Mouse (Mus musculus) kidney, adult 9 months (tissue): ENCODE data around the gene Fam83d.

Experiments used
- DNase-seq: peaks from one replicate; pipeline ENCODE4 v3.0.0; 2022

Fam83d gene

GRCm38 (mm10) chr2:158746164-158746563 lies 21.7 kb upstream of the Fam83d start:
- DNase-seq: no peak

- DNase-seq: no peak
Observed at GRCm38 (mm10) chr2:158749366-158749765, 18.5 kb upstream of the Fam83d start.

GRCm38 (mm10) chr2:158760231-158760630 lies 7.7 kb upstream of the Fam83d start:
- no peak for DNase-seq

- DNase-seq: no peak
Observed at GRCm38 (mm10) chr2:158762339-158762738, 5.6 kb upstream of the Fam83d start.

DNA sequence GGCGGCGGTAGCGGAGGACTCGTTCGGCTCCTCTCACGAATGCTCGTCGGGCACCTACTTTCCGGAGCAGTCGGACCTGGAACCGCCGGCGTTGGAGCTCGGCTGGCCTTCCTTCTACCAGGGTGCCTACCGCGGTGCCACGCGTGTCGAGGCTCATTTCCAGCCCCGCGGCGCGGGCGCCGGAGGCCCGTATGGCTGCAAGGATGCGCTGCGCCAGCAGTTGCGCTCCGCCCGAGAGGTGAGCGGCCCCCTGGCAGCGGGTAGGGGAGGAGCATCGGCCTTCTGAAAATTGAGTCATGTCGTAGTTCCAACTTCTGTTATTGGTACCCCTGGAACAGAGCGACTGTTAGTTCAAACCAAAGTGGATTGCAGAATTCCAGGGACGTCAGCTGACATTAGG lies 457 bp downstream of the Fam83d start:
- DNase-seq: no peak

GRCm38 (mm10) chr2:158768771-158769170 lies 878 bp downstream of the Fam83d start:
- no peak for DNase-seq

- DNase-seq: no peak
Observed at GRCm38 (mm10) chr2:158770126-158770757, 2.3 kb downstream of the Fam83d start.

DNA sequence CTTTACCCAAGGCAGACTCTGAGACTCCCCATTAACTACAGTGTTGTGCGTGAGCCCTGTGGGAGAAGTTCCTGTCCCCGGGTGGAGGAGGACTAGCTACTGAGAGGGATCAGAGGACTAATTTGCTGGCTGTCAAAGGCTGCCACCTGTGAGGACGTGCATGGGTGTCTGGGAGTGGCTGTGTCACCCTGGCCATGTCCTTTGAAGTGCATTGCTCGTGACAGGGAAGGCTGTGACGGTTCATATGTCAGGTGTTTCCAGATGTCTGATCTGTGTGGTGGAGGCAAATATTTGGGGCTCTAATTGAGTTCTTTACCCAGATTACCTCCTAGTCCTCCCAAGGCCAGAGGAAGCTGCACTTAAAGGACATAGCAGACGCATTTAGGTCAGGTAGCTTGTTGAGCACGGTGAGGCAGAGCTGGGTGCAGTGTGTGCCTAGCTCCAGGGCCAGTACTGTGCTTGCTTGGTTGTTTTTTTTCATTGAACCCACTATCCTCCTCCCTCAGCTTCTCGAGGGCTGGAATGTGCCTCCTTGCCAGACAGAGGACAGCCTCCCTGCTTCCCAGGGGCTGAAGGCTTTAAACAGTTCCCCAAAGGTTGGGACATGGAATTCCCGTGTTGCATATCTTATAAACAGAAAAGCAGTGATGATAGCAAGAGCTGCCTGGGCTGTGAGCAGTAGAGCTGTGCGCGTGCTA lies 3.3 kb downstream of the Fam83d start:
- no peak for DNase-seq

- DNase-seq: no peak
Observed at GRCm38 (mm10) chr2:158772808-158773207, 4.9 kb downstream of the Fam83d start.

DNA sequence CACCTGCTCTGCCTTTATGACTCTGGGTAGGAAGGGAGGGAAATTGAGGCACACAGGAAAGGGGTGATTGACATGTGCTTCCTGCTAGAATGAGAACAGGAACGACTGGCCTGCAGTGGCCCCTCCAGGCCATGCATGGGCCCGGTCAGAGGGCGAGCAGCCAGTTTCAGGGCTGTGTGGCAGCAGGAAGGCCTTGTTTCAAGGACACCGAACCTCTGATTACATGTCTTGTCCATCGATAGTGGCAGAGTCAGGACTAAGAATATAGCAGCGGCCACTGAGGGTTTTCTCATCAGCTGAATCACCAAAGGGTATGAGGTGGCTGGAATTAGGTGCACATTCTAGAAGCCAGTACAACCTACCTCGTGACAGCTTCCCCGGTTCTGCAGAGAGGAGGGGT lies 7.0 kb downstream of the Fam83d start:
- no peak for DNase-seq

GRCm38 (mm10) chr2:158776716-158777115 lies 8.8 kb downstream of the Fam83d start:
- no peak for DNase-seq

- DNase-seq: no peak
Observed at GRCm38 (mm10) chr2:158777490-158777889, 9.6 kb downstream of the Fam83d start.

GRCm38 (mm10) chr2:158778349-158778748 lies 10.5 kb downstream of the Fam83d start:
- no peak for DNase-seq

DNA sequence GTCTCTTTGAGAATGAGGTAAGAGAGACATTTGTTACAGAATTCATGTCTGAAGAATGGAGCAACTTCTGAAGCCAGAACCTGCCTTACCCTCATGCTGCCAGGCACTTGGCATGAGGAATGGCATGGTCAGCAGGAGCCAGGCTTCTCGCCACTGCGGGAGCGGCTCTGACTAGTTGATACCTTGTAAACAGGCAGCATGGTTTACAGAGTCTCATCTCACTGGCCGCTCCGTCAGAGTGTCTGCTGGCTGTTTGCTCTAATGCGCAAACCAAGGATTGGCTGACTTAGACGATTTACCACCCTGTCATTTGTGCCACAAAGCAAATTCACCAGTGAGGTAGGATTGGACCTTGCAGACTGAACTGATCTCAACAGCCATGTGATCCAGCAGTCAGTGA lies 13.2 kb downstream of the Fam83d start:
- no peak for DNase-seq

- no peak for DNase-seq
Observed at GRCm38 (mm10) chr2:158786927-158787795, 19.3 kb downstream of the Fam83d start.

DNA sequence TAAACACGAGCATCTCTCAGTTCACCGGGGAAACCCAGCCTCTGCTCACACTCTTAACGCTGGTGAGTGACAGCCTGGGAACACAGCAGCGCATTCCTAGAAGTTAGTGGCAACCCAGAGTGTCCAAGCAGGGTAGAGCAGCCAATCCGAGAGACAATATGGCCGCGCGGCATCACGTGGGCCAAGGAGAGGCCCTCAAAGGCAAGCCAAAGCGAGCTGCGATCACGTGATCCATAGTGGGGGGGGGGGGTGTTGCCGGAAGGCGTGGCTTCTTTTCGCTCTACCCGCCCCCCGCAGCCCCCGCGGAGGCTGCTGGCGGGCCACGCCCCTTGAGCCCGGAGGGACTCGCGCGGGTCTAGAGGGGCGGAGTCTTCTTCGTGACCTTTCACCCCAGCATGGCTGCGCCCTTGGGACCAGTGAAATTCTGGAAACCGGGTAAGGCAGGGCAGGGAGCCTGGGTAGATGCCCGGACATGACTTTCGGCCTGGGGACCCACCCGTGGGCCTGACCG lies 26.7 kb downstream of the Fam83d start, which contains the start of gene Dhx35:
Gene Dhx35, plus strand, starts transcription at position 314 of the 511 bp plus-strand sequence.
- peak; percentile 97 for DNase-seq

DNA sequence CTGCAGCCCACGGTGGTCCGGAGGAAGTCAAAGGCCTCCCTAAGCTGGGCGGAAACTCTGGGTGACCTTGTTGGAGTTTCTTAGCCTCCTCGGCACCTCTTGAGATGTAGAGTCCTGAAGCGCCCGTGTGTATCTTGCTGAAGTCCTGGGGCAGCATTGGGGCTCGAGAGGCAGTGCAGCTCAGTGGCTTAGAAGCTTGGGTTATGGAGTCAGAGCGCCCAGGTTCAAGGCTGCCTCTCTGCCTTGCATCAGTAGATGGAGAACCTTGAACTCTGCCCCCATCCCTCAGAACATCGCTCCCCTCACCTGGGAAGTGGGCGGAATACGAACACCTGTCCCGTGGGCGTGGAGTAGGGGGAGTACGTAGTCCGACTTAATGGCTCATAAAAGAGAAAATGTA lies 27.1 kb downstream of the Fam83d start:
- no peak for DNase-seq

DNA sequence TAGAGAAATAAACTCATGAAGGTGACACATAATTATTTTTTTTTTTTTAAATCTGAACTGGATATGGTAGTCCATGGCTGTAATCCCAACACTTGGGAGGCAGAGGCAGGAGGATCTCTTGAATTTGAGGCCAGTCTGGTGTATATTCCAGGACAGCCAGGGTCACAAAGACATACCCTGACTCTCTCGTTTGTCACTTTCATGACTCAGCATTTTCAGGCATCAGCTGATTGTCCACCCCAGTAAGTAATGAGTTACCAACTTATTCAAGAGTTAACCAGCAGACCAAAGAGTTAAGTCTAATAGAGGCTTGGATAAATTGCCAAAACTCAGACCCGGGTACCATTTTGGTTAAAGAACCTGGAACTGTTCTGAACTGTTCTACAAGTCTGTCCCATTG lies 28.0 kb downstream of the Fam83d start:
- peak; percentile 6 for DNase-seq

GRCm38 (mm10) chr2:158799328-158799727 lies 31.4 kb downstream of the Fam83d start:
- DNase-seq: no peak

DNA sequence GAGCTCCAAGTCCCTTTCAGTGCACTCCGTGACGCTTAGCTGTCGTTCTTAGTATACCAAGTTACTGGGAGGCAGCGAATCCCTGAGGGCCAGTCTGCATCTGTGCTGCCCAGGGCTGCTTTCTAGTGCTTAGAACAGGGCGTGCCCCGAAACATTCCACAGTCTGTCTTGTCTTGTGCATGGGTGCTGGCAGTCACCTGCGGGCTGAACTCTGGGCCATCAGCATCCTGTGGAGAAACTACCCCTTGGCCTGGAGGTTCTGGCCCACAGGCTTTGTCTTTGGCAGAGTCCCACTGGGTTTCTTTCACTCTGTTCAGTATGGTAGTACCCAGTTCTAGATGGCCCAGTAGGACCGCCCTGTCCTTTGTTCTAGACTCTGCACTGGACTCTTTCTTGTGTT lies 32.9 kb downstream of the Fam83d start:
- DNase-seq: no peak

DNA sequence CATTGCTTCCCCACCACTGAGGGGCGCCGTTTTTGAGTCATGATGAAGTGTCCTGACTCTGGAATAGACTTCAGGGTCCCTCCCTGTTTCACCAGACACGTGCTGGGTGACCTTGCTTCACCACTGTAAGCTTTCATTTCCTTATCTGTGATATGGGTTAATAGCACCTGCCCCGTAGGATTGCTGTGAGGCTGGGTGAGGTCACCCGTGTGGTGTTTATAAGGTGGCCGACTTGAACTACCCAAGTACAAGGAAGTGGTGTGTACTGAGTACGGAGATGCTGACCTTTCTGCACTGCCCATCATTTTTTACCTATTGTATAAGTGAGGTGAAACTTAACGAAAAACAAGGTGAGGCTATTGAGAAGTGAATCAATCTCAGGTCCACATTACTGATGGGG lies 35.7 kb downstream of the Fam83d start:
- DNase-seq: no peak

DNA sequence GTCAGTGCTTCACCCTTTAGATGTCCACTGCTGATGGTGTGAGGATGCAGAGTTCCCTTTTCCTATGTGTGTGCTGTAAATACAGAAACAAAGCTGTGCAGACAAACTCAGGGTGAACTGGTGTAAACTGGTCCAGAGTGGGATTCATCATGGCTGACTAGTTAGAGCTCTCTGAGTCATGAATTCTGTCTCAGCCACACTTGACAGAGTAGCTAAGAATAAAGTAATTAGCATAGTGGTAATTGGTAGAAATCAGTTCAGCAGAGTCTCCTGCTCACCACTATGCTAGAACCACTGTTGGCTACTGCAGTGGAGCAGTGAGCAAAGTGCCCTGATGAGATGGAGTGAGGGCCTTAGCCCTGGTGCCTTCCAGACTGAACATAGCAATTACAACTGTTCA lies 47.8 kb downstream of the Fam83d start:
- DNase-seq: no peak

GRCm38 (mm10) chr2:158816239-158816638 lies 48.3 kb downstream of the Fam83d start:
- DNase-seq: no peak

- DNase-seq: no peak
Observed at GRCm38 (mm10) chr2:158817708-158818107, 49.8 kb downstream of the Fam83d start.
